Mouse (Mus musculus): ENCODE results near the gene Lgr6. TPM values are rescaled to one million over a fixed set of nuclear protein-coding genes. Genes with fewer than 3 reads are reported as not detected.
A peak's percentile ranks its signal among the peaks of the same experiment; 100 is the strongest.

Lgr6 gene
- polyA plus RNA-seq, 2 experiments: 3.2 to 8.3 TPM

DNA sequence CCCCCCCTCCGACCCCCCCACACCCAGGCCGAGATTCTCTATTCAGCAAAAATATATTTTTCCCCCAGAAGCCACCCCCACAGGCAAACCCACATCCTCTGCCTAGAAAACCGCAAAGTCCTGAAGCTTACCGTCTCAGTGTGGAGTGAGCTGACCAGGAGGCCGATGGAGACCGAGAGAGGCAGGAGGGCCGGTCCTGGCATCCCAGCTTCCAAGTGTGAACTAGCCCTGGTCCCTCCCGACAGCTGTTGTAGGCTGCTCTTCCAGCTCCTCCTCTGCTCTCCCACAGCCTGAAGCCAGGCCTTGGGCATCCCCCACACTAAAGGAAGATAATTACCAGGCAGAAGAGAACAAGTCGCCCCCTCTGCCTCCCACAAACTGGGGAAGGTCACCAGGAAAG is 23.9 kb upstream of the Lgr6 start:
- no peaks in the 10 kb centered on the region for H3K27me3 ChIP-seq (ENCODE audit: control insufficient read depth, insufficient read depth, low read length)
- H3K9ac ChIP-seq (ENCODE audit: low read depth, low read length, severe bottlenecking): no peak overlapping the region
- H3K4me1 ChIP-seq (ENCODE audit: control insufficient read depth, insufficient read depth, low read length): peaks cover 35% of the 10 kb centered on the region
- no peaks in the 10 kb centered on the region for H3K36me3 ChIP-seq (ENCODE audit: control insufficient read depth, insufficient read depth, low read length)
- no peak overlapping the region for H3K4me2 ChIP-seq (replicated peaks; ENCODE audit: low read depth, low read length, severe bottlenecking)
- H3K4me3 ChIP-seq (replicated peaks; ENCODE audit: low read length): no peak overlapping the region
- ATAC-seq (ENCODE audit: low FRiP score, low read depth) (no peak), DNase-seq (ENCODE audit: low spot score) (no peak)
- no peak for TF ChIP-seq POLR2A (IDR thresholded peaks at IDR 0.05; ENCODE audit: borderline replicate concordance, extremely low read depth, insufficient read depth, insufficient read length)
- 21% methylated on average over 9 of the region's 9 CpGs for WGBS
- 0 out of 2 replicates have a peak overlapping the region, but pooled peaks have one; percentile 61 for H3K27ac ChIP-seq (replicated peaks; ENCODE audit: low read depth, low read length)
- no peaks in the 10 kb centered on the region for H3K9me3 ChIP-seq (ENCODE audit: control insufficient read depth, low read length)

DNA sequence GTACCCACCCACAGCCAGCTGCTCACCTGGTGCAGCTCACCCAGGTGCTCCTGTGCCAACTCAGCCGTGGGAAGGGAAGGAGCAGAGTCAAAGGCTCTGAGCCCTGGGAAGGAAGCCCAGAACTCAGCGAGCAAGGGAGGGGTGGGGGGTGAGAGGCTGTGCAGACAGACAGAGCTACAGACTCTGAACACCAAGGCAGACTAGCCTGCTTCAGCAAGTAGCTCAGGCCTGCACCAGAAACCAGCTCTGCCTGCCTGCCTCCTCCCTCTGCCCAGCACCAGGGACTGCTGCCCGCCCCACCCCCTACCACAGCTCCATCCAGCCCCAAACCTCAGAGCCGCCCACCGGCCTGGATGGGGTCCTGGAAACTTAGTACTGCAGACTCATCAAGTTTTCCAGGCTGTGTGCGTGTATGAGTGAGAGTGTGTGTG is 22.9 kb upstream of the Lgr6 start:
- Histone ChIP-seq H3K27me3 (ENCODE audit: control insufficient read depth, insufficient read depth, low read length) (no peaks in the 10 kb centered on the region), H3K9me3 (ENCODE audit: control insufficient read depth, low read length) (no peaks in the 10 kb centered on the region), H3K27ac (replicated peaks; ENCODE audit: low read depth, low read length) (peak overlapping the region; percentile 77), H3K9ac (ENCODE audit: low read depth, low read length, severe bottlenecking) (0 out of 2 replicates have a peak overlapping the region, but pooled peaks have one; percentile 36), H3K4me1 (ENCODE audit: control insufficient read depth, insufficient read depth, low read length) (peaks cover 35% of the 10 kb centered on the region), H3K36me3 (ENCODE audit: control insufficient read depth, insufficient read depth, low read length) (no peaks in the 10 kb centered on the region), H3K4me3 (replicated peaks; ENCODE audit: low read length) (no peak overlapping the region), H3K4me2 (replicated peaks; ENCODE audit: low read depth, low read length, severe bottlenecking) (no peak overlapping the region; the same call in 1 of the 2 replicates)
- ATAC-seq (ENCODE audit: low FRiP score, low read depth) (peak; percentile 83), DNase-seq (ENCODE audit: low spot score) (peak; percentile 70)
- WGBS: 14% methylated on average over 4 of the region's 6 CpGs
- no peak for TF ChIP-seq POLR2A (IDR thresholded peaks at IDR 0.05; ENCODE audit: borderline replicate concordance, extremely low read depth, insufficient read depth, insufficient read length)

DNA sequence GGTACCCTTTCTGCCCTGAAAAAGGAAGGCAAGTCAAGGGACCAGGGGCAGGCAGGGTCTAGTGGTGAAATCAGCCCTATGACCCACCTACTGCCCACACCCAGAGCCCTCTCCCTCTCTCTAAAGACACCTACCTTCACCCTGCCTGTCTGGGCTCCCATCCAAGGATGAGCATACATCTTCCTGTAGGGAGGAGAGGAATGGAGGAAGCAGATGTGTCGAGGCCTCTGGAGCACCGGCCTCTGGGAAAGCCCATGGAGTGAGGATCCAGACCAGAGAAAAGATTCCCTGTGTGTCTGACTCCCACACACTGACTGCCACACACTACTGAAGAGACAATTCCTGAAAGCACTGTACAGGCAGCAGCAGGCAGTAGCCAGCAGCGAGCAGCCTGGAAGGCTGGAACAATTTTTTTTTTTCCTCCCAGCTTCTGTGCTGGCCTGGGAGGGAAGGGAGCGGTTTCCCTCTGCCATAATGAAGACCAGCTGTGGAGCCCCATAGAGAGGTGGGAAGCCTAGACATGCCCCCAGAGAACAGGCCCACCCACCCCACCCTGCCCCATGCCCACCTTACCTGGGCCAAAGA is 21.5 kb upstream of the Lgr6 start:
- 0 out of 2 replicates have a peak overlapping the region, but pooled peaks have one; percentile 7 for H3K4me3 ChIP-seq (replicated peaks; ENCODE audit: low read length)
- peak overlapping the region; percentile 41; the same call in 1 of the 2 replicates for H3K9ac ChIP-seq (ENCODE audit: low read depth, low read length, severe bottlenecking)
- H3K4me2 ChIP-seq (replicated peaks; ENCODE audit: low read depth, low read length, severe bottlenecking): peak overlapping the region; percentile 30

DNA sequence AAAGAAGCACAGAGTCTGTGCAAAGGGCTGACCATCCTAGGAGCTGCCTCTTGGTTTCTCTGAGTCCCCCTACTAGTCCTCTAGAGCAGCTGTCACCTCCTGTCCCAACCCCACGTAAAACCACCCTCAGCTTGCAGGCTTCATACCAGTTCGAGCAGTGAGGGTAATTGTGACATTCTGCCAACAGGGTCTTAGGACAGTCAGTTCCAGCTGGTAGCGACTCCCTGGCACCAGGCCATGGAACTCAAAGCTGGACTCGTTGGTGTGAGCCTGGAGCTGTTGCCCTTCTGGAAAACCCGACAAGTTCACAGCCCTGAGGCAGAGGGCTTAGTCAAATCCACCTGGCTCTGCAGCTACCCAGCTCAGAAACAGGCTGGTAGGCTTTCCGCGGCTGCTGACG is 20.9 kb upstream of the Lgr6 start:
- H3K4me1 ChIP-seq (ENCODE audit: control insufficient read depth, insufficient read depth, low read length): peaks cover 30% of the 10 kb centered on the region
- no peak overlapping the region for H3K4me3 ChIP-seq (replicated peaks; ENCODE audit: low read length)
- TF ChIP-seq POLR2A (IDR thresholded peaks at IDR 0.05; ENCODE audit: borderline replicate concordance, extremely low read depth, insufficient read depth, insufficient read length): no peak
- ATAC-seq (ENCODE audit: low FRiP score, low read depth) (no peak), DNase-seq (ENCODE audit: low spot score) (peak; percentile 50)
- H3K27ac ChIP-seq (replicated peaks; ENCODE audit: low read depth, low read length): peak overlapping the region; percentile 76
- no peaks in the 10 kb centered on the region for H3K9me3 ChIP-seq (ENCODE audit: control insufficient read depth, low read length)
- no peaks in the 10 kb centered on the region for H3K27me3 ChIP-seq (ENCODE audit: control insufficient read depth, insufficient read depth, low read length)
- H3K4me2 ChIP-seq (replicated peaks; ENCODE audit: low read depth, low read length, severe bottlenecking): peak overlapping the region; percentile 30
- peak overlapping the region; percentile 41; the same call in 1 of the 2 replicates for H3K9ac ChIP-seq (ENCODE audit: low read depth, low read length, severe bottlenecking)
- 30% methylated on average over 8 of the region's 8 CpGs for WGBS
- no peaks in the 10 kb centered on the region for H3K36me3 ChIP-seq (ENCODE audit: control insufficient read depth, insufficient read depth, low read length)

More for the DNA sequence above, 21.5 kb upstream of the Lgr6 start:
- Histone ChIP-seq H3K36me3 (ENCODE audit: control insufficient read depth, insufficient read depth, low read length) (no peaks in the 10 kb centered on the region), H3K27ac (replicated peaks; ENCODE audit: low read depth, low read length) (peak overlapping the region; percentile 77), H3K4me1 (ENCODE audit: control insufficient read depth, insufficient read depth, low read length) (peaks cover 35% of the 10 kb centered on the region), H3K27me3 (ENCODE audit: control insufficient read depth, insufficient read depth, low read length) (no peaks in the 10 kb centered on the region), H3K9me3 (ENCODE audit: control insufficient read depth, low read length) (no peaks in the 10 kb centered on the region)
- ATAC-seq (ENCODE audit: low FRiP score, low read depth) (peak; percentile 49; the same call in 1 of the 2 replicates), DNase-seq (ENCODE audit: low spot score) (peak; percentile 66)
- no peak for TF ChIP-seq POLR2A (IDR thresholded peaks at IDR 0.05; ENCODE audit: borderline replicate concordance, extremely low read depth, insufficient read depth, insufficient read length)
- 13% methylated on average over 4 of the region's 4 CpGs for WGBS

DNA sequence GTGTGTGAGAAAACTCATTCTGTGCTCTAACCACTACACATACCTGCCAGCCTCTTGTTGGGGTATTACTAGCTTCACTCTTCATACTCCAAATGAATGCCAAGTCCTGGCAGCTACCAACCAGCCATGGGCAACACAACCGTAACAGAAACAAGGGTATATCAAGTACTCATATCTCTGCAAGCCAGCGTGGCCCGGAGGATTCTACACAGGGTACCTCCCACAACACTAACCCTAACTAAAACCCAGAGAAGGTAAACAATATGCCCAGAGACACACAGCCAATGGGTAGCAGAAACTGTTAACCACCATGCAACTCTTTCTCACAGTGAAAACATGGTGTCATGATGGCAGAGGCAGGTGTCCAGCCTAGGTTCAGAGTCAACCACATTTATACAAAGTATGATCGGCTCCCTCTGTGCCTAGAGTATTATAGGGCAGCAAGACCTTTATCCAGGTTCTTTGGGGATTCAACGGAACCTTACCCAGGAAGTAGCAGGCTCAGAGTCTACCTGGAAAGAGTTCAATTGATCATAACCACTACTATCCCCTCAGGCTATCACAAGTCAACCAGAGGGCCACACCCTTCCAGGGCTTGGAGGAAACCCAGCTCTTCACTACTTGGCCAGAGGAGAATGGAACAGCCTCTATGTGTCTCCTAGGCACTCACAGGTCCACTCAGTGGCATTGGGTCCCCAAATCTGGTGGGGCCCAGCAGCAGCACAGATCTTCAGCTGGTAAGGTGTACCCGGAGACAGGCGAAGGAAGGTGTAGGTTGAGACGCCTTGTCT is 19.7 kb upstream of the Lgr6 start:
- H3K27ac ChIP-seq (replicated peaks; ENCODE audit: low read depth, low read length): no peak overlapping the region
- no peak overlapping the region for H3K4me3 ChIP-seq (replicated peaks; ENCODE audit: low read length)
- H3K9ac ChIP-seq (ENCODE audit: low read depth, low read length, severe bottlenecking): no peak overlapping the region
- DNase-seq (ENCODE audit: low spot score) (no peak), ATAC-seq (ENCODE audit: low FRiP score, low read depth) (no peak)
- no peaks in the 10 kb centered on the region for H3K27me3 ChIP-seq (ENCODE audit: control insufficient read depth, insufficient read depth, low read length)
- 92% methylated on average over 8 of the region's 8 CpGs for WGBS
- H3K4me2 ChIP-seq (replicated peaks; ENCODE audit: low read depth, low read length, severe bottlenecking): no peak overlapping the region
- no peaks in the 10 kb centered on the region for H3K36me3 ChIP-seq (ENCODE audit: control insufficient read depth, insufficient read depth, low read length)
- H3K4me1 ChIP-seq (ENCODE audit: control insufficient read depth, insufficient read depth, low read length): peaks cover 27% of the 10 kb centered on the region
- no peak for TF ChIP-seq POLR2A (IDR thresholded peaks at IDR 0.05; ENCODE audit: borderline replicate concordance, extremely low read depth, insufficient read depth, insufficient read length)
- H3K9me3 ChIP-seq (ENCODE audit: control insufficient read depth, low read length): no peaks in the 10 kb centered on the region

All from limb, embryonic 14.5 days (tissue).